Mouse (Mus musculus) cerebellum, adult 9-10 months (tissue): ENCODE data around the gene Prkaca.
A peak's percentile ranks its signal among the peaks of the same experiment; 100 is the strongest.

Experiments
- DNase-seq: peaks from one replicate; pipeline ENCODE4 v3.0.0; 2022

Prkaca gene

DNA sequence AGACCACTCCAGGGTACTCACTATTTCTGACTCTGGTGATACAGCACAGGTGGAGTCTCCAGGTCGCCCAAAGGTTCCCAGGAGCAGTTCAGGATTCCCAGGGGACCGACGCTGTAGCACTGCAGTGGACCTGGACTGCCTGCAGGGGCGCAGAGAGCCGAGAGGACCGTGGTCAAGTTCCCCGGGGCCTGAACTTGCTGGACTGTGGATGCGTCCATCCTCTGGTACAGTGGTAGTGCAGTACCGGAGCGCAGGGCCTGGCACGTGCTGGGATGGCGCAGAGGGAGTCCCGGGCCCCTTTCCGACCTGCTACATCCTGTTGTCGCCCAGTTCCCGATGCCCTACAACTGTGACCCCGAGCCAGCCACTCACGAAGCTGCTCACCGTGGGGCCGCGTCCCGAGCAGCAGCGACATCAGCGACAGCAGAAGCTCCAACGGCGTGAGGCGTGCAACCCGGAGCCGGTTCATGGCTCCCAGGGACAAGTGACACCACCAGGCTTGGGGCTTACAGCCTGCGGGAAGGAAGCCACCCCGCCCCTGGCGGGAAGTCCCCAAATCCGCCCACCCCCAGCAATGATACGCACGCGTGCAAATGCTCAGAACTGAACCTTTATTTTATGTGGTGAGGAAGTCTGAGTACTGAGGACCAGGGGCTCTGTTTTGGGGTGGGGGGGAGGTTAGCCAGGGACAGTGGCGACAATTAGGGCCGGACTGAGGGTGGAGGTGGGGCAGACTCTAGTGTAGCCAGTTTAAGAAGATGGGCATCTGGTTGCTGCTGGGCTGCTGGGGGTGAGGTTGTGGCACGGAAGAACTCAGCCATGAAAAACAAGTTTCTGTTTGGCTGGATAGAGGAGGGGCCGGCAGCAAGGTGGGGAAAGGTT, 69.5 kb downstream of the Prkaca start, which contains the start of gene Il27ra:
Il27ra (minus strand) TSS at position 524 of the 882 bp plus-strand sequence.
- peak; percentile 33 for DNase-seq

DNA sequence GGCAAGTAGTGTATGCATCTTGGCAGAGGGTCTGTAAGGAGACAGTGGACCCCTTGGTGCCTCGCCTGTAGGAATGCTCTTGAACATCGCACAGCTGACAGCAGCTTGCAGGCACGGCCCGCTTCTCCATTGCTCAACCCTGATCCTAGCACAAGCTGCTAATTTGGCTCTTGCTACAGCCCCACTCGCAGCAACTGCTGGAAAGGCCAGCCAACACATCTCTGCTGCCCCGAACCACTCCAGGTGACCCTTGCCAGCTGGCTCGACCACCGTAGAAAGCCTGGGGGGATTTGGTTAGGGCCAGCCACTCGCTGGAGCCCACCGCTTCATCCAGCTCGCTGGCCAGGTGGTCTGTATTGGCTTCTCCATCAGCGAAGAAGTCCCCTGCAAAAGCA, 70.2 kb downstream of the Prkaca start:
- DNase-seq: no peak

DNA sequence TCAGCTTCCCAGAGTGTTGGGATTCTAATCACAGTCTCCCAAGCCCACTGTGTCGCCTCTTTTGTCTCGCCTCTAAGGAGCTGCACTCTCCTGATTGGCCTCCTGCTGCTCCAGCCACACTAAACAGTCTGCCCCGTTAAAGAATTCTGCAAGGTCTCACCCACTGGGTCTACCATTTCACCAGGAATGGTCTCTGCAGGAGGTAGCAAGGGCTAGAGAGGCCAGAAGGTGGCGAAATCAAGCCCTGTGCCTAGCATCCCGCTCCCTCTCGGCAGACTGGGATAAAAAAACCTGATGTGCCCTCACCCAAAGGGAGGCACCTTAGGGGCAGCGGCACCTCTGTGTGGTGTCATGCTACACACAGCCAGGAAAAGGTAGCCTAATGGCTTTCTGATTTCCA, 71.3 kb downstream of the Prkaca start:
- no peak for DNase-seq

GRCm38 (mm10) chr8:84044900-84045299, 72.1 kb downstream of the Prkaca start, which contains the start of gene Rln3:
Gene Rln3, minus strand, starts transcription at chr8:84045000.
- no peak for DNase-seq
